ENCODE assay signal across 7 mouse cellular contexts in the genomic region with DNA sequence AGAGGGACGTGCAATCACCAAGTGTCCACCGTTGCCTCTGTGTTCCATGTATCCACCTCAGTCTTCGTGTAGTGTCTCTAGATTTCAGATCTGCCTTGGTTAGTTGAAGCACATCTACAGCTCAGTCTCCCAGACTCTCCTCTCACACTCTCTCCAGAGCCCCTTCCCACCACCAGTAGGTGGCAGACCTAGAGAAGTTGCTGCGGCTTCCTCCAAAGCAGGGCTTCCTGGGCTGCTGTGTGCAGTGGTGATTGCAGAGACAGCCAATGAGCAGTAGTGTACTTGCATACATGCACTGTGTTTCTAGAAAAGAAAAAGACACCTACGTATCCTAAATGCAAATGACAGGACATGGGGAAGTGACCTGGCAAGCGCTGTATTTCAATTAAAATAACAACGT.
A peak's percentile ranks its signal among the peaks of the same experiment; 100 is the strongest.
ATAC-seq lines count a peak whose summit lies in the region.
"Not testable (repeated sequence)": the region's sequence is repeated elsewhere in the genome, so short reads cannot be mapped to it uniquely, and the experiment has no call there.

No protein-coding gene starts in this region.

- peak; percentile 49 for ATAC-seq in CD4-positive, CD25-positive, alpha-beta regulatory T cell, adult 4 months
- ATAC-seq in forebrain, embryonic 16.5 days, result peak; percentile 57
- ATAC-seq in heart, embryonic 16.5 days (replicated peaks; ENCODE audit: extremely low read depth, insufficient read depth, low FRiP score), result peak; percentile 58
- ATAC-seq in hindbrain, embryonic 16.5 days, result peak; percentile 41; the same call in 1 of the 2 replicates
- ATAC-seq in kidney, embryonic 16.5 days (ENCODE audit: low FRiP score, low TSS enrichment), result peak; percentile 71; the same call in 1 of the 2 replicates
- peak; percentile 76 for ATAC-seq in megakaryocyte progenitor cell, adult 5-6 weeks (replicated peaks; ENCODE audit: poor library complexity)
- ATAC-seq in neutrophil, adult 5-6 weeks (ENCODE audit: extremely low read depth, insufficient number of reproducible peaks, low FRiP score, poor library complexity, severe bottlenecking), result 0 out of 2 replicates have a peak, but pooled peaks have one; percentile 39

- not testable (repeated sequence) for H3K9ac ChIP-seq in forebrain, embryonic 16.5 days (replicated peaks; ENCODE audit: low read depth, low read length); heart, embryonic 16.5 days (ENCODE audit: low read length); hindbrain, embryonic 16.5 days (ENCODE audit: low read depth, low read length); kidney, embryonic 16.5 days (replicated peaks; ENCODE audit: low read length)

- not testable (repeated sequence) for H3K4me2 ChIP-seq in forebrain, embryonic 16.5 days (ENCODE audit: low read length); heart, embryonic 16.5 days (ENCODE audit: low read depth, low read length); hindbrain, embryonic 16.5 days (ENCODE audit: low read length); kidney, embryonic 16.5 days (replicated peaks; ENCODE audit: low read depth, low read length)

- no CpG with 5 or more reads among the region's 7 CpGs for WGBS in forebrain, embryonic 16.5 days
- no CpG with 5 or more reads among the region's 7 CpGs for WGBS in heart, embryonic 16.5 days
- no CpG with 5 or more reads among the region's 7 CpGs for WGBS in hindbrain, embryonic 16.5 days
- no CpG with 5 or more reads among the region's 7 CpGs for WGBS in kidney, embryonic 16.5 days

- not testable (repeated sequence) for H3K9me3 ChIP-seq in forebrain, embryonic 16.5 days (ENCODE audit: control insufficient read depth, low read length); heart, embryonic 16.5 days (replicated peaks; ENCODE audit: control insufficient read depth, low read length); hindbrain, embryonic 16.5 days (ENCODE audit: control insufficient read depth, low read length); kidney, embryonic 16.5 days (ENCODE audit: low read length)

- H3K36me3 ChIP-seq in forebrain, embryonic 16.5 days (ENCODE audit: control insufficient read depth, insufficient read depth); heart, embryonic 16.5 days (ENCODE audit: control insufficient read depth, insufficient read depth); hindbrain, embryonic 16.5 days (ENCODE audit: control insufficient read depth, insufficient read depth, low read length); kidney, embryonic 16.5 days (ENCODE audit: insufficient read depth, low read length): not testable (repeated sequence)

- H3K4me3 ChIP-seq in forebrain, embryonic 16.5 days (replicated peaks; ENCODE audit: low read length); heart, embryonic 16.5 days (ENCODE audit: low read length); hindbrain, embryonic 16.5 days (ENCODE audit: low read length); kidney, embryonic 16.5 days (ENCODE audit: low read length): not testable (repeated sequence)

- not testable (repeated sequence) for H3K27ac ChIP-seq in forebrain, embryonic 16.5 days (ENCODE audit: low read length); heart, embryonic 16.5 days (ENCODE audit: low read length); hindbrain, embryonic 16.5 days (ENCODE audit: low read depth, low read length); kidney, embryonic 16.5 days (ENCODE audit: low read length)

- not testable (repeated sequence) for H3K27me3 ChIP-seq in forebrain, embryonic 16.5 days (replicated peaks; ENCODE audit: control insufficient read depth, insufficient read depth, low read length); heart, embryonic 16.5 days (ENCODE audit: control insufficient read depth, insufficient read depth, low read length); hindbrain, embryonic 16.5 days (replicated peaks; ENCODE audit: control insufficient read depth, insufficient read depth, low read length); kidney, embryonic 16.5 days (ENCODE audit: insufficient read depth, low read length)

- not testable (repeated sequence) for H3K4me1 ChIP-seq in forebrain, embryonic 16.5 days (replicated peaks; ENCODE audit: control insufficient read depth, insufficient read depth, low read length); heart, embryonic 16.5 days (ENCODE audit: control insufficient read depth, insufficient read depth, low read length); hindbrain, embryonic 16.5 days (ENCODE audit: control insufficient read depth, insufficient read depth, low read depth, low read length); kidney, embryonic 16.5 days (ENCODE audit: insufficient read depth, low read length)
